Mouse (Mus musculus) thymus, postnatal 14 days (tissue): Measurements from ENCODE around the gene Syce1.
"Not testable (repeated sequence)": the region's sequence is repeated elsewhere in the genome, so short reads cannot be mapped to it uniquely, and the experiment has no call there.

Source experiments
- DNase-seq: peaks from one replicate; pipeline ENCODE4 v3.0.0; 2021

The Syce1 gene

GRCm38 (mm10) chr7:140765888-140766739 lies 21.5 kb downstream of the Syce1 start:
- DNase-seq, result peak; percentile 13

DNA sequence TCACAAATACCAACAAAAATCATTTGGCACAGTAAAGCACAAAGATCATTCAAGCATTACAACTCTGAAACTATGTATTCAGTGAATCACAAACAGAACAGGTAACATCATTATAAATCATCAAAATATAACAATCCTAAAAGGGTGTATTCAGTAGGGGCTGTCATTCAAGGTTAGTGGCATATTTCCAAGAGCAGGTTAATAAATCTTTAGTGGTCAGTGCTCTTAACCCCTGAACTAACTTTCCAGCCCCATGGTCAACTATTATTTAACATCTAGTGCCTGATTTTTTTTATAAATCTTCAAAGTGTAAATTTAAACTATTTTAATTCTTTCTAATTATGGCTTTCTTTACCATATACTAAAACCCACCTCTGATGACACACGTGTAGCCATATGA lies 22.3 kb downstream of the Syce1 start:
- DNase-seq, result not testable (repeated sequence)

- DNase-seq, result no peak
Observed at GRCm38 (mm10) chr7:140763447-140764020, 24.1 kb downstream of the Syce1 start, which contains the start of gene Cyp2e1. Gene Cyp2e1 (plus strand): TSS chr7:140763739.

- no peak for DNase-seq
Observed at GRCm38 (mm10) chr7:140760647-140761046, 27.0 kb downstream of the Syce1 start.

DNA sequence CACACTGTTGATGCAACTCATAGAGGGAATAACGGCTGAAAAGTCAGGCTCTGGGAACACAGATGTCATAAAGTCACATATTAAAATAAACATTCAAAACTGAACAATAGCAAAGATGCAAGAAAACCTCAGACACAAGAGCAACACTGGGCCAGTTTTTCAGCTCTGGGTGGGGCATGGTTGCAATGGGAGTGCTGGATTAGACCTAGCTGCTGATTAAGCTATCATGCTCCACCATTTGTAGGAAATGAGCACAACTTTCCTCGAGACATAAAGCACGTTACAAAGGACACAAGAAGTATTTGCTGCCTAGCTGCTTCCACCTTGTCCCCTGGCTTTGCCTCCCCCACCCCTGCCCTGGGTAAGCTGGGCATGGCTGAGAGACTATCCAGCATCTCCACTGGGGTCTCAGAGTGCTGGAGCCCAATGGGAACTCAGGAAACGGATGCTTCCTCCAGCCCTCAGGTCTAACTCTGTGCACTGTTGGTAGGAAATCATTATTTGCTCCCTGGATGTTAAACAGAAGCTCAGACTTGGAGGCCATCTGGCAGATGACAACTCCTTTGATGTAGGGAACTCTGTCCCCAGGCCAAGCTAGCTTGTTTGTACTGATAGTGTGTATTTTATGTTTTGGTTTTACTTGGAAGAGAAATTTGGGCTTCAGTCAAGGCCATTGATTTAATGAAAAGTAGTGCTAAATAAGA lies 31.3 kb downstream of the Syce1 start:
- no peak for DNase-seq

DNA sequence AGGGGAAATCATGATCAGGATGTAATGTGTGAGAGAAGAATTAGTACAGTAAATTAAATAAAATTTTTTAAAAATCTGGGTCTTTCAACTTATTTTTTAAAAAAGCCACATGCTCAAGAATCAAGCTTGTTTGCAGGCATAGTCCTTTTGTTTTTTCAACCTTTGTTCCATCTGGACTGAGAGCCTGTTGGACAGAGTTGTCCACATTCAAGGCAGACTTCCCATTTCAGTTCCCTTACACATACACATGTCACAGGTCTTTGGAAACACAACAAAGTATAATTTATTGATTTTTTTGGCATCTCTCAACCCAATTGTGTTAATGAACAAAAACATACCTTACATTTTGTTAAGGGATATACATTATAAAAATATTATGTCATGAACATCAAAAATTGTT lies 33.1 kb downstream of the Syce1 start:
- DNase-seq, result no peak

DNA sequence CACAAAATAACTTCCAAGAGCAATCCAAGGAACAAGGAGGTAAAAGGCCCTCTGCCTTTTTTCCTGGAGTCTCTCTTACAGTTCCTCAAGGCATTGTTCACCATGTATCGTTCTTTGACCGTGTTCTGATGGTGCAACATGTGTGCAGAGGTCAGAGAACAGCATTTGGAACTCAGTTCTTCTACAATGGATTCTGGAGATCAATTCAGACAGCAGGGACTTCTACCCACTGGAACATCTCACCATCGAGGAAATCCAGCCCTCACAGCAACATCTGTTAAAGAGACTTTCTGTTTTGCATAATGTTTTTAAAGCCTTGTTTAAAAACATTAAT lies 38.9 kb downstream of the Syce1 start:
- no peak for DNase-seq

- no peak for DNase-seq
Observed at GRCm38 (mm10) chr7:140748116-140748826, 39.4 kb downstream of the Syce1 start.

DNA sequence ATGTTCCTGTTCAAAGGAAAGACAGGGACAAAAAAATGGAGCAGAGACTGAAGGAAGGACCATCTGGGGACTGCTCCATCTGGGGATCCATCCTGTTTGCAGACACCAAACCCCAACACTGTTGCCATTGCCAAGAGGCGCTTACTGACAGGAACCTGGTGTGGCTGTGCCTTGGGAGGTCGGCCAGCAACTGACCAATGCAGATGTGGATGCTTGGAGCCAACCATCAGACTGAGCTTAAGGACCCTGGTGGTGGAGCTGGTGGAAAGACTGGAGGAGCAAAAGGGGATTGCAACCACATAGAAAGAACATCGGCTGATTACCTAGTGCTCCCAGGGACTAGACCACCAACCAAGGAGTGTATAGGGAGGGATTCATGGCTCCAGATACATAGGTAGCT lies 40.2 kb downstream of the Syce1 start:
- DNase-seq, result no peak

DNA sequence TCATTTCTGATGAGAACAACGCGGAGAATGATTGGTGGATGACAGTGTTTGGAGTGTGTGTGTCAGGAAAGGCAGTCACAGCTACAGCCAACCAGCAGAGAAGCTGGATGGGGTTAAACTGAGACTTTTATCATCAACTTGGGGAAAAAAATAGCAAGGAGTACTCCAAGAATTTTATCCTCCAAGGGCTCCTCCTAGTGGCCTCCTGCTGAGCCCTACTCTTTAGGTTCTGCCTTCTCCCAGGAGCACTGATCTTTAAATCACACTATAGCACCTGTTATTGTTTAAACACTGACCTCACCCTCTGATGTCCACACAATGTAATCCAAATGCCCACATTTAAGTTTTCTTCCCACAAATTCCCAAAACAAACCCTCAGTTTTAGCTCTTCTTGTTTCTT lies 54.5 kb downstream of the Syce1 start:
- DNase-seq, result no peak
